ENCODE assay signal across 8 mouse cellular contexts in the genomic region with DNA sequence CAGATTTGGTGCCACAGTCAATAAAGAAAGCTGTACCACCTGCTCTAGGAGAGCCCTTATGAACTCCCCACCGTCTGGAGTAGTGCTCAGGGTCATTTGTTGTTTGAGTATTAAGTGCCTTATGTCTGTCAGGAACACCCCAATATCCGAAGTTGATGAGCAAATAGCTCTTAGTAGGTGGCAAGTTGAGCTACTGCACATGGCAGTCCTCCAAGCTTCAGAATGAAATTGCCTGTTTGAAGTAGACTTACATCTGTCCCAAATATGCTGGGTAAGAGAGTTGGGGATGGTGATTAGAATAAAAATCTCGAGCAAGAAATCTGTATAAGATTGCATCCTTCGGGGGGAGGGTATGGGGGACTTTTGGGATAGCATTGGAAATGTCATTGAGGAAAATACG. TPM values are rescaled to one million over a fixed set of nuclear protein-coding genes. Genes with fewer than 3 reads are reported as not detected.
DNase-seq lines count a peak whose midpoint lies in the region; ATAC-seq and TF ChIP-seq lines count a peak whose summit lies in the region.

No protein-coding gene starts in this region.

- peak overlapping the region; percentile 56; the same call in 1 of the 2 replicates for H3K4me2 ChIP-seq in kidney, postnatal 0 days (ENCODE audit: low read length)
- H3K4me2 ChIP-seq in heart, embryonic 16.5 days (ENCODE audit: low read depth, low read length): peak overlapping the region; percentile 41
- H3K4me2 ChIP-seq in midbrain, embryonic 12.5 days (replicated peaks): peak overlapping the region; percentile 66

- DNase-seq in kidney, postnatal 0 days (ENCODE audit: low spot score): no peak
- DNase-seq in kidney, postnatal 10 days: no peak
- DNase-seq in cerebellum, adult 8-10 months: peak; percentile 38
- no peak for DNase-seq in adrenal gland, adult 8-10 months
- no peak for DNase-seq in natural killer cell, adult 2 months (ENCODE audit: low spot score in 2 of 2)
- DNase-seq in kidney, adult 11 months: no peak

- 11% methylated on average over 5 of the region's 5 CpGs for WGBS in kidney, postnatal 0 days
- 20% methylated on average over 5 of the region's 5 CpGs for WGBS in heart, embryonic 16.5 days
- 19% methylated on average over 5 of the region's 5 CpGs for WGBS in midbrain, embryonic 12.5 days

- TF ChIP-seq CTCF in kidney, postnatal 0 days (IDR thresholded peaks at IDR 0.05; ENCODE audit: low read depth): no peak

- no peak overlapping the region for H3K9ac ChIP-seq in kidney, postnatal 0 days (ENCODE audit: low read depth, low read length)
- H3K9ac ChIP-seq in heart, embryonic 16.5 days (ENCODE audit: low read length): peak overlapping the region; percentile 38; the same call in 1 of the 2 replicates
- no peak overlapping the region; the same call in 1 of the 2 replicates for H3K9ac ChIP-seq in midbrain, embryonic 12.5 days (replicated peaks)

- H3K27me3 ChIP-seq in kidney, postnatal 0 days (ENCODE audit: insufficient read depth, low read length): no peaks in the 10 kb centered on the region
- no peaks in the 10 kb centered on the region for H3K27me3 ChIP-seq in heart, embryonic 16.5 days (ENCODE audit: control insufficient read depth, insufficient read depth, low read length)
- no peaks in the 10 kb centered on the region for H3K27me3 ChIP-seq in midbrain, embryonic 12.5 days

- no peaks in the 10 kb centered on the region for H3K9me3 ChIP-seq in kidney, postnatal 0 days (replicated peaks; ENCODE audit: low read length)
- no peaks in the 10 kb centered on the region for H3K9me3 ChIP-seq in heart, embryonic 16.5 days (replicated peaks; ENCODE audit: control insufficient read depth, low read length)
- H3K9me3 ChIP-seq in midbrain, embryonic 12.5 days: no peaks in the 10 kb centered on the region

- H3K4me1 ChIP-seq in kidney, postnatal 0 days (replicated peaks; ENCODE audit: insufficient read depth, low read length): peaks cover 12% of the 10 kb centered on the region; the same call in 1 of the 2 replicates
- peaks cover 14% of the 10 kb centered on the region for H3K4me1 ChIP-seq in heart, embryonic 16.5 days (ENCODE audit: control insufficient read depth, insufficient read depth, low read length)
- H3K4me1 ChIP-seq in midbrain, embryonic 12.5 days: peaks cover 20% of the 10 kb centered on the region

- no peak overlapping the region for H3K4me3 ChIP-seq in kidney, postnatal 0 days (replicated peaks; ENCODE audit: low read depth, low read length)
- peak overlapping the region; percentile 12; the same call in 1 of the 2 replicates for H3K4me3 ChIP-seq in heart, embryonic 16.5 days (ENCODE audit: low read length)
- peak overlapping the region; percentile 44; the same call in 1 of the 2 replicates for H3K4me3 ChIP-seq in midbrain, embryonic 12.5 days

- no peak for ATAC-seq in kidney, postnatal 0 days (replicated peaks; ENCODE audit: low FRiP score, low read depth)
- no peak for ATAC-seq in heart, embryonic 16.5 days (replicated peaks; ENCODE audit: extremely low read depth, insufficient read depth, low FRiP score)
- ATAC-seq in midbrain, embryonic 12.5 days (ENCODE audit: low FRiP score, low read depth): no peak

- H3K27ac ChIP-seq in kidney, postnatal 0 days: peak overlapping the region; percentile 58
- peak overlapping the region; percentile 81 for H3K27ac ChIP-seq in heart, embryonic 16.5 days (ENCODE audit: low read length)
- peak overlapping the region; percentile 85 for H3K27ac ChIP-seq in midbrain, embryonic 12.5 days (replicated peaks)

- H3K36me3 ChIP-seq in kidney, postnatal 0 days (ENCODE audit: insufficient read depth, low read length): peaks cover 18% of the 10 kb centered on the region
- peaks cover 16% of the 10 kb centered on the region for H3K36me3 ChIP-seq in heart, embryonic 16.5 days (ENCODE audit: control insufficient read depth, insufficient read depth)
- peaks cover 23% of the 10 kb centered on the region for H3K36me3 ChIP-seq in midbrain, embryonic 12.5 days

RNA-seq across cellular contexts. Expression of a gene that starts 24.4 kb away (rescaled TPM):
- polyA plus RNA-seq in kidney, postnatal 0 days (2015; fragmentation: Nextera tagmentation; extraction: Ambion mirVana): 43.0 and 46.6 TPM in 2 replicates
- polyA plus RNA-seq in heart, embryonic 16.5 days (2015; fragmentation: Nextera tagmentation; extraction: Ambion mirVana): 32.2 and 34.3 TPM in 2 replicates
- 61.5 and 62.3 TPM in 2 replicates for polyA plus RNA-seq in midbrain, embryonic 12.5 days (2016; fragmentation: Nextera tagmentation; extraction: Ambion mirVana)
- 10 to 100 TPM; 31.3 to 42.8 (median 36.3) TPM for total RNA-seq in adrenal gland, adult 8-10 months (2022)

RNA-seq across cellular contexts. Expression of a gene that starts 31.9 kb away (rescaled TPM):
- polyA plus RNA-seq in kidney, postnatal 0 days (2015; fragmentation: Nextera tagmentation; extraction: Ambion mirVana): 85.4 and 91.4 TPM in 2 replicates
- polyA plus RNA-seq in heart, embryonic 16.5 days (2015; fragmentation: Nextera tagmentation; extraction: Ambion mirVana): 57.1 and 61.0 TPM in 2 replicates
- polyA plus RNA-seq in midbrain, embryonic 12.5 days (2016; fragmentation: Nextera tagmentation; extraction: Ambion mirVana): 127 and 145 TPM in 2 replicates
- 10 to 100 TPM; 87.2 to 97.9 (median 91.9) TPM for total RNA-seq in adrenal gland, adult 8-10 months (2022)
